Mouse (Mus musculus): ENCODE measurements around the gene Ypel2.

Ypel2 gene

GRCm38 (mm10) chr11:86930636-86931180 is 62.8 kb downstream of the Ypel2 start:
- DNase-seq (ENCODE audit: low spot score), result no peak

GRCm38 (mm10) chr11:86929985-86930384 is 63.5 kb downstream of the Ypel2 start:
- DNase-seq (ENCODE audit: low spot score), result no peak

- no peak for DNase-seq (ENCODE audit: low spot score)
Measured at GRCm38 (mm10) chr11:86929531-86929930, 64.0 kb downstream of the Ypel2 start.

GRCm38 (mm10) chr11:86925085-86925638 is 68.3 kb downstream of the Ypel2 start:
- DNase-seq (ENCODE audit: low spot score), result no peak

GRCm38 (mm10) chr11:86924629-86925028 is 68.9 kb downstream of the Ypel2 start:
- DNase-seq (ENCODE audit: low spot score), result no peak

- DNase-seq (ENCODE audit: low spot score), result no peak
Measured at GRCm38 (mm10) chr11:86923654-86924053, 69.9 kb downstream of the Ypel2 start.

- no peak for DNase-seq (ENCODE audit: low spot score)
Measured at GRCm38 (mm10) chr11:86922029-86922428, 71.5 kb downstream of the Ypel2 start.

GRCm38 (mm10) chr11:86921335-86921734 is 72.2 kb downstream of the Ypel2 start:
- DNase-seq (ENCODE audit: low spot score), result no peak

GRCm38 (mm10) chr11:86920111-86921080 is 73.1 kb downstream of the Ypel2 start:
- DNase-seq (ENCODE audit: low spot score), result no peak

GRCm38 (mm10) chr11:86919468-86919867 is 74.0 kb downstream of the Ypel2 start:
- no peak for DNase-seq (ENCODE audit: low spot score)

- DNase-seq (ENCODE audit: low spot score), result no peak
Measured at GRCm38 (mm10) chr11:86917536-86917935, 76.0 kb downstream of the Ypel2 start.

- no peak for DNase-seq (ENCODE audit: low spot score)
Measured at GRCm38 (mm10) chr11:86916596-86917249, 76.8 kb downstream of the Ypel2 start.

- DNase-seq (ENCODE audit: low spot score), result no peak
Measured at GRCm38 (mm10) chr11:86914329-86914728, 79.2 kb downstream of the Ypel2 start.

GRCm38 (mm10) chr11:86910244-86910643 is 83.3 kb downstream of the Ypel2 start:
- DNase-seq (ENCODE audit: low spot score), result no peak

GRCm38 (mm10) chr11:86909028-86909427 is 84.5 kb downstream of the Ypel2 start:
- no peak for DNase-seq (ENCODE audit: low spot score)

- no peak for DNase-seq (ENCODE audit: low spot score)
Measured at GRCm38 (mm10) chr11:86907889-86908590, 85.5 kb downstream of the Ypel2 start.

- DNase-seq (ENCODE audit: low spot score), result no peak
Measured at GRCm38 (mm10) chr11:86906767-86907662, 86.5 kb downstream of the Ypel2 start.

- no peak for DNase-seq (ENCODE audit: low spot score)
Measured at GRCm38 (mm10) chr11:86906257-86906656, 87.2 kb downstream of the Ypel2 start.

- no peak for DNase-seq (ENCODE audit: low spot score)
Measured at GRCm38 (mm10) chr11:86905261-86905660, 88.2 kb downstream of the Ypel2 start.

- DNase-seq (ENCODE audit: low spot score), result no peak
Measured at GRCm38 (mm10) chr11:86904706-86905105, 88.8 kb downstream of the Ypel2 start.

- DNase-seq (ENCODE audit: low spot score), result no peak
Measured at GRCm38 (mm10) chr11:86898367-86898766, 95.1 kb downstream of the Ypel2 start.

Measured in ovary, postnatal 36 days (tissue).